Mouse (Mus musculus) thymus, adult 2 months (tissue): ENCODE measurements at regions not wholly inside any gene's neighbourhood (a gene's known extent, or its start where the extent isn't known, plus 50 kb on each side); places are given as distances from the start of the nearest gene placed in this dataset.

Source experiments
- DNase-seq: peaks from one replicate; pipeline ENCODE4 v3.0.0; 2021
- H3K27ac ChIP-seq: fragments of 200-500 bp; 2 replicates; pipeline ENCODE4 v1.5.1; 2012; ENCODE audit warnings: low read length, control low read depth; ENCODE audit not compliant: control insufficient read depth, insufficient read depth
- H3K27me3 ChIP-seq: fragments of 200-500 bp; 2 replicates; pipeline ENCODE4 v1.6.1; 2012; ENCODE audit warnings: mild to moderate bottlenecking, low read length, moderate library complexity, mixed read lengths; ENCODE audit not compliant: control insufficient read depth, insufficient read depth
- H3K36me3 ChIP-seq: fragments of 200-500 bp; 2 replicates; pipeline ENCODE4 v1.6.1; 2012; ENCODE audit warnings: mild to moderate bottlenecking, low read length, moderate library complexity; ENCODE audit not compliant: control insufficient read depth, insufficient read depth
- H3K4me1 ChIP-seq: fragments of 200-500 bp; replicated peaks from 2 replicates; pipeline ENCODE4 v1.6.1; 2012; ENCODE audit warnings: low read length; ENCODE audit not compliant: control insufficient read depth, insufficient read depth
- H3K4me3 ChIP-seq: fragments of 200-500 bp; 2 replicates; pipeline ENCODE4 v1.5.1; 2012; ENCODE audit warnings: mild to moderate bottlenecking, low read length, control low read depth, moderate library complexity; ENCODE audit not compliant: control insufficient read depth, insufficient read depth
- CTCF ChIP-seq: fragments of 200-500 bp; IDR thresholded peaks from 2 replicates; pipeline ENCODE4 v1.5.1; 2012; ENCODE audit warnings: mild to moderate bottlenecking, control low read depth, low read length, moderate library complexity, borderline replicate concordance; ENCODE audit not compliant: control insufficient read depth, poor library complexity, insufficient read depth; ENCODE audit errors: extremely low read depth
- POLR2A ChIP-seq: fragments of 200-500 bp; IDR thresholded peaks from 2 replicates; pipeline ENCODE4 v1.6.1; 2012; ENCODE audit warnings: mild to moderate bottlenecking, low read length, control low read depth, moderate library complexity; ENCODE audit not compliant: control insufficient read depth, poor library complexity, insufficient read depth; ENCODE audit errors: extremely low read depth
- WGBS: fragments of 180-500 bp; shearing (Covaris S2); methylation state at CpG from one replicate; pipeline ENCODE4 v1.1.7; 2018; 5-methylcytosine and 5-hydroxymethylcytosine counted together

DNA sequence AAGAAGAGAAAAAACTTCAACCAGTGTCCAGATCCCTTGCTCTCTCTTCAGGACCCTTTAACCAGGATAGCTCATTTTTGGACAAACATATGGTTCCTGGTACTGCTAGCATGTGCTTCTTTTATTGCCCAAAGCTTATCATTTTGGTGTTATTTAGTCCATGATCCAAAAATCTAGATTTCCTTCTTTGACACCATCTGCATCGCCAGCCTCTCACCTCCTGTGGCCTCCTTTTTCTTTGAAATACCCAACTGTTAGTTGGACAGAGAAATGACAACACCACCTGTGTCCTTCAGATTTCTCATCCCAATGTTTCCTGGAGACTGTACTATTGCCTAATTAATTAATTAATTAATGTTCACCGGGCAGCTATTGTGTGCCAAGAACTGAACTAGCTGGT lies 188.0 kb upstream of the Plppr1 start:
- TF ChIP-seq CTCF (no peak), POLR2A (no peak)
- Histone ChIP-seq H3K4me3 (no peak overlapping the region), H3K27ac (no peak overlapping the region), H3K36me3 (no peaks in the 10 kb centered on the region), H3K4me1 (no peaks in the 10 kb centered on the region), H3K27me3 (no peaks in the 10 kb centered on the region)
- 94% methylated on average over 2 of the region's 2 CpGs for WGBS
- DNase-seq, result no peak

DNA sequence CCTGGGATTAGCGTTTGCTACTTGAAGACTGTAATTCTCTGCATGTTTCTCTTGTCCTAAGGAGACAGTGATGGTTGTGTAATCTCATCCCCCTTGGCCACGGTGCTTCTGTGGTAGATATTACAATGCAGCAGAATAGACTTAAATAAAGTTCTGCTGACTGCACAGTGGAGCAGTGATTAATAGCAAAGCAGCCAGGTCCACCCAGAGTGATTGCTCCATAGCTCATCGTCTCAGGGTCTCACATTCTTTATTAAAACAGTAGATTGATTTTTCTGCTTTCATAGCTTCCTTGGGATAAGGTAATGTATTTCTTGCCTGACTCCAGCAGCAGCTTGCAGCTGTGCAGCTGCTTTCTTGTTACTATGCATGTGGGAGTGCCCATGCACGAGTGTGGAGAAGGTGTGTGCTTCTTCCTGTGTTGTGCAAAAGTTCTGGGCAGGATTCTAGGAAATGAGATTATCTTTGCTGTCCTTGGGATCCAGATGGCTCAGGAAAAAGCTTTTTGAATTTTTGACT lies 169.9 kb upstream of the Plppr1 start:
- 85% methylated on average over 4 of the region's 4 CpGs for WGBS
- Histone ChIP-seq H3K4me3 (no peak overlapping the region), H3K27ac (no peak overlapping the region), H3K27me3 (no peaks in the 10 kb centered on the region), H3K36me3 (no peaks in the 10 kb centered on the region), H3K4me1 (no peaks in the 10 kb centered on the region)
- DNase-seq, result no peak
- TF ChIP-seq POLR2A (no peak), CTCF (no peak)

DNA sequence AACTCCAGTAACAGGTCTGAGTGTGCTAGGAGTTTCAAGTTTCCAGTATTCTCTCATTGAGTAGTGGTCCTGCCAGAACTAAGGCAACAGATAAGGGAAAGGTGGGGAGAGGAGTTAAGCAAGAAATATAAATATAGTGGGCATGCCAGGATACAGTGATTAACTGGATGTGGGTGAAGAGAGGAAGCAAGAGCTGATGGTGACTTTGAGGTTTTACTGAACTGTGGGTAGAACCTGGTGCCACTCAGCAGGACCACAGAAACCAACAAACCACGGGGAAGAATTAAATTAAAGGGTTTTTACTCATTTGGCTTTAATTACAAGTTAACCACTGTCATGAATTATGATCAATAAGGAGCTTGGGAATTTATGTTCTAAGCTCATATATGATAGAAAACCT lies 154.5 kb upstream of the Plppr1 start:
- Histone ChIP-seq H3K27ac (no peak overlapping the region), H3K4me1 (no peaks in the 10 kb centered on the region), H3K4me3 (no peak overlapping the region), H3K27me3 (no peaks in the 10 kb centered on the region), H3K36me3 (no peaks in the 10 kb centered on the region)
- WGBS, result 8% methylated on average over 1 of the region's 1 CpGs
- no peak for TF ChIP-seq POLR2A
- no peak for TF ChIP-seq CTCF
- no peak for DNase-seq

DNA sequence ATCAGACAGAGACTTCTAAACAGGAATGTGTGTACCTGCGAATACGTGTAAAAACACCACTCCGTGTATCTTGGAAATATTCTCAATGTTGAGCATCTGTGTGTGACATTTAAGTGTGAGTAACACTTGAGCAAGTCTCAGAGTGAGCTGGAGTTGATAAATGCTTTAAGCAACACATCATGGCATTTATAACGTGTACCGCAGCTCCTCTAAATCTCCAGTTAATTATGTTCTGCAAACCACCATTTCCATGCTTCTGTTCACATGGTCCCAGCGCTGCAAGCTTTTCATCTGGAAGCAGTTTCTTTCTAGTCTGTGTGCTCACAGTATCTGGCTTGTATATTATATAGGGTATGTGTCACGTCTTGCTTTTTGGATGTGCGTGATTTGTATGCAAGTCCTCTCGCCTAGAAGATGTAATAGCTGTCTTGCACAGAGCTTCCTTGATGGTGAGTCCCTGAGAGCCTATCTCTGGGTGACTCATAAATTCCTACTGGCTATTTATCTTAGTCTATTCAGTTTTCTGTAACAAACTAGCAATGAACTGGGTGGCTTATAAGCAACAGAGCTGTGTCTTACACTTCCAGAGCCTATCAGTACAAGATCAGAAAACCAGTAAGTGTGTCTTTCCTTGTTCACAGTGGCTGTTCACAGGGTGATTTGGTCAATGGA lies 153.7 kb upstream of the Plppr1 start:
- H3K4me1 ChIP-seq, result no peaks in the 10 kb centered on the region
- no peak overlapping the region for H3K4me3 ChIP-seq
- TF ChIP-seq POLR2A (no peak), CTCF (no peak)
- no peak for DNase-seq
- no peaks in the 10 kb centered on the region for H3K27me3 ChIP-seq
- H3K27ac ChIP-seq, result no peak overlapping the region
- H3K36me3 ChIP-seq, result no peaks in the 10 kb centered on the region
- 85% methylated on average over 9 of the region's 9 CpGs for WGBS

DNA sequence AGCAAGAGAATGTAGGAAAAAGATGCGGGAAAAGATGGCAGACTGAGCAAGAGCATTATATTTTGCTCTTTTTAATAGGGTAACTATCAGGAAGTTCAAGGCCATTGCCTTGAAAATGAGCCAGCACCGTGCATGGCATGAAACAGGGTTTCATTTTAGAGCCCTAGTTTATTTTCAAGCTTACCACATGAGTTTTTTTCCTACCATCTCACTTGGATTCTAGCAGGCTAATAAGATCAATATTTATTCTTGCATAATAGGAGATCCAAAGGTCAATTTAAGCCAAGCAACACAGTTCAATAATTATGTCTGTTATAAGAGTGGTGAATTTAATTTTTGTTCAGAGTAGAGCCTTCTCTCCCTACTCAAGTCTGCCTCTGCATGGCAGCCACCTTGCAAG lies 149.9 kb upstream of the Plppr1 start:
- Histone ChIP-seq H3K27ac (no peak overlapping the region), H3K4me1 (no peaks in the 10 kb centered on the region), H3K4me3 (no peak overlapping the region), H3K36me3 (no peaks in the 10 kb centered on the region), H3K27me3 (no peaks in the 10 kb centered on the region)
- TF ChIP-seq POLR2A, result no peak
- no peak for TF ChIP-seq CTCF
- no peak for DNase-seq
- 78% methylated on average over 2 of the region's 2 CpGs for WGBS

GRCm38 (mm10) chr4:48913301-48913700 lies 145.8 kb upstream of the Plppr1 start:
- Histone ChIP-seq H3K4me3 (no peak overlapping the region), H3K4me1 (no peaks in the 10 kb centered on the region), H3K27me3 (no peaks in the 10 kb centered on the region), H3K27ac (no peak overlapping the region), H3K36me3 (no peaks in the 10 kb centered on the region)
- DNase-seq, result no peak
- WGBS, result 86% methylated on average over 4 of the region's 4 CpGs
- TF ChIP-seq POLR2A, result no peak

- H3K4me3 ChIP-seq, result no peak overlapping the region
- WGBS, result 83% methylated on average over 4 of the region's 4 CpGs
- DNase-seq, result no peak
- no peak overlapping the region for H3K27ac ChIP-seq
- no peaks in the 10 kb centered on the region for H3K36me3 ChIP-seq
- no peaks in the 10 kb centered on the region for H3K27me3 ChIP-seq
- H3K4me1 ChIP-seq, result no peaks in the 10 kb centered on the region
- TF ChIP-seq POLR2A, result no peak
- TF ChIP-seq CTCF, result no peak
Measured at GRCm38 (mm10) chr4:48924576-48925459, 134.3 kb upstream of the Plppr1 start.
